Mouse (Mus musculus): ENCODE data around the gene Zfp568.

The Zfp568 gene

GRCm38 (mm10) chr7:29989031-29989430 is 5.3 kb downstream of the Zfp568 start:
- no peak for DNase-seq (ENCODE audit: low read depth, low spot score)

- DNase-seq (ENCODE audit: low read depth, low spot score): no peak
These were observed 8.9 kb downstream of the Zfp568 start for GRCm38 (mm10) chr7:29992698-29993097.

GRCm38 (mm10) chr7:29993340-29993739 is 9.6 kb downstream of the Zfp568 start:
- no peak for DNase-seq (ENCODE audit: low read depth, low spot score)

- no peak for DNase-seq (ENCODE audit: low read depth, low spot score)
These were observed 11.4 kb downstream of the Zfp568 start for GRCm38 (mm10) chr7:29995134-29995533.

GRCm38 (mm10) chr7:30000601-30001000 is 16.8 kb downstream of the Zfp568 start:
- no peak for DNase-seq (ENCODE audit: low read depth, low spot score)

- no peak for DNase-seq (ENCODE audit: low read depth, low spot score)
These were observed 23.8 kb downstream of the Zfp568 start for GRCm38 (mm10) chr7:30007601-30008000.

GRCm38 (mm10) chr7:30008020-30008690 is 24.4 kb downstream of the Zfp568 start:
- no peak for DNase-seq (ENCODE audit: low read depth, low spot score)

GRCm38 (mm10) chr7:30009321-30010085 is 25.7 kb downstream of the Zfp568 start:
- no peak for DNase-seq (ENCODE audit: low read depth, low spot score)

- DNase-seq (ENCODE audit: low read depth, low spot score): no peak
These were observed 26.9 kb downstream of the Zfp568 start for GRCm38 (mm10) chr7:30010551-30011195.

- peak; percentile 42 for DNase-seq (ENCODE audit: low read depth, low spot score)
These were observed 29.2 kb downstream of the Zfp568 start for GRCm38 (mm10) chr7:30012956-30013363.

GRCm38 (mm10) chr7:30017226-30017625 is 33.5 kb downstream of the Zfp568 start:
- no peak for DNase-seq (ENCODE audit: low read depth, low spot score)

- DNase-seq (ENCODE audit: low read depth, low spot score): no peak
These were observed 35.8 kb downstream of the Zfp568 start for GRCm38 (mm10) chr7:30019543-30019942.

GRCm38 (mm10) chr7:30023324-30023723 is 39.6 kb downstream of the Zfp568 start:
- DNase-seq (ENCODE audit: low read depth, low spot score): no peak

GRCm38 (mm10) chr7:30023800-30024199 is 40.0 kb downstream of the Zfp568 start:
- DNase-seq (ENCODE audit: low read depth, low spot score): no peak

GRCm38 (mm10) chr7:30025358-30025757 is 41.6 kb downstream of the Zfp568 start:
- DNase-seq (ENCODE audit: low read depth, low spot score): no peak

- no peak for DNase-seq (ENCODE audit: low read depth, low spot score)
These were observed 43.6 kb downstream of the Zfp568 start for GRCm38 (mm10) chr7:30027331-30027730.

GRCm38 (mm10) chr7:30028572-30028971 is 44.8 kb downstream of the Zfp568 start:
- DNase-seq (ENCODE audit: low read depth, low spot score): no peak

- DNase-seq (ENCODE audit: low read depth, low spot score): no peak
These were observed 46.9 kb downstream of the Zfp568 start for GRCm38 (mm10) chr7:30030677-30031076.

GRCm38 (mm10) chr7:30031379-30031778 is 47.6 kb downstream of the Zfp568 start:
- DNase-seq (ENCODE audit: low read depth, low spot score): no peak

GRCm38 (mm10) chr7:30034331-30034730 is 50.6 kb downstream of the Zfp568 start:
- DNase-seq (ENCODE audit: low read depth, low spot score): no peak

GRCm38 (mm10) chr7:30044354-30044753 is 60.6 kb downstream of the Zfp568 start:
- DNase-seq (ENCODE audit: low read depth, low spot score): no peak

GRCm38 (mm10) chr7:30048126-30048525 is 64.4 kb downstream of the Zfp568 start:
- no peak for DNase-seq (ENCODE audit: low read depth, low spot score)

Measured in A20 (cell line).